Mouse (Mus musculus) fat pad, adult 2 months (tissue): Measurements from ENCODE around the gene Bola3.
A peak's percentile ranks its signal among the peaks of the same experiment; 100 is the strongest.
"Not testable (repeated sequence)": the region's sequence is repeated elsewhere in the genome, so short reads cannot be mapped to it uniquely, and the experiment has no call there.

Experiments
- DNase-seq: peaks from one replicate; pipeline ENCODE4 v3.0.0-alpha.2; 2011; ENCODE audit warnings: low read depth, low spot score; ENCODE audit errors: extremely low read depth

Bola3 gene

GRCm38 (mm10) chr6:83345285-83345684 is 3.7 kb upstream of the Bola3 start:
- DNase-seq: not testable (repeated sequence)

- DNase-seq: no peak
Observed at GRCm38 (mm10) chr6:83347916-83348315, 1.0 kb upstream of the Bola3 start.

GRCm38 (mm10) chr6:83349274-83349958 is 469 bp downstream of the Bola3 start:
- DNase-seq: no peak

- no peak for DNase-seq
Observed at GRCm38 (mm10) chr6:83350172-83350571, 1.2 kb downstream of the Bola3 start.

GRCm38 (mm10) chr6:83350851-83351405 is 2.0 kb downstream of the Bola3 start:
- DNase-seq: no peak

DNA sequence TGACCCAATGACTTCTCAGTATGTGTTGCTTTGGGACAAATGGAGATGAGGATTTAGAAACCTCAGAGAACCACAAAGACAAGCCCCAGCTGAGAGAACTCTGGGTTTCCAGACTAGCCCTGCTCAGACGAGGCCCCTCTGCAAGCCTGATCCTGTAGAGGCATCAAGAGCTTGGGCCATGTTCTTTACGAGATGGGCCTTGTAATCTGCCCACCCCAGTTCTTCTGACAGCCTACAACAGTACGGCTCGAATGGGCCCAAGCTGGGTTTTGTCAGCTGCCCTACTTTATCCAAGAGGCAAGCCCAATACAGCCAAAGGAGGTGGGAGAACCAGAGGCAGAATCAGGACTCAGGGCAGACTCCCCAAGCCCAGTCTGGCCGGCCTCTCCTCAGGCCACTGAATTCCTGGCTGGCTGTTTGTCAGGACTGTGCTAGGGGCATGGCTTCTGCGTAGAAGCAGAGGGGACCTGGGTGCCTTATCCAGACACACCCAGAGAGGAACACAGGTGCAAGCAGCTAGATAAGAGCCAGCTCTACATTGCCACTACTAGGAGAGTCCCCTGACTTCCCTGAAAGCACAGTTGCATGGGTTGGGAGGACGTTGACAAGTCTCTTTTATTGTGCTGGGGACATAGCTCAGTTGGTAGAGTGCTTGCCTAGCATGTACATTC is 2.7 kb downstream of the Bola3 start:
- no peak for DNase-seq

DNA sequence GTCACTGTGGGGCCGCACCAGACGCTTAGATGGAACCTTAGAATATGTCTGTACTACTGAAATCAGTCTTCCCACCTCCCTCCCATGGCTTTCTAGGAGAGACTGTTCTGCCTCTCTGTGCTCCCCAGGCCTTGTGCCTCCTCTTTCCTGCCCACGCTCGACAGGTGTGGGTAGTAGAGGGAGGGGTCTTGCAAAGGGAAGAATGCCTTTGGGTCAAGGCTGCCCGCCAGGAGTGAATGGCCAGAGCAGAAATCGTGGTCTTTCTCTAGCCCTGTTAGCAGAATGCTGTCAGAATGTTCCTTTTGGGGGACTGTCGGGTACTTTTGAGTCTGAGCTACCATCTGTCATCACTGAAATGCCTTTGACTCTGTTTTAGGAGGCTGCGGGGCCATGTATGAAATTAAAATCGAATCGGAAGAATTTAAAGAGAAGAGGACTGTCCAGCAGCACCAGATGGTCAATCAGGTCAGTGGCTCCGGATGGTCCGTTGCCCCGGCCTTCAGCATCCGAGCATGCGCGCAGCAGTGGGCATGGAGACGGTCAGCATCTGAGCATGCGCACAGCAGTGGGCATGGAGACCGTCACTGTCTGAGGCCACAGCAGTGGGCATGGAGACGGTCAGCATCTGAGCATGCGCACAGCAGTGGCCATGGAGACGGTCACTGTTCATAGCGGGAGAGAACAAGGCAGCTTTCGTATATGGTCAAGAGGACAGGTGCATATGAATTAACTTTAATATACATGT is 3.9 kb downstream of the Bola3 start:
- DNase-seq: no peak

DNA sequence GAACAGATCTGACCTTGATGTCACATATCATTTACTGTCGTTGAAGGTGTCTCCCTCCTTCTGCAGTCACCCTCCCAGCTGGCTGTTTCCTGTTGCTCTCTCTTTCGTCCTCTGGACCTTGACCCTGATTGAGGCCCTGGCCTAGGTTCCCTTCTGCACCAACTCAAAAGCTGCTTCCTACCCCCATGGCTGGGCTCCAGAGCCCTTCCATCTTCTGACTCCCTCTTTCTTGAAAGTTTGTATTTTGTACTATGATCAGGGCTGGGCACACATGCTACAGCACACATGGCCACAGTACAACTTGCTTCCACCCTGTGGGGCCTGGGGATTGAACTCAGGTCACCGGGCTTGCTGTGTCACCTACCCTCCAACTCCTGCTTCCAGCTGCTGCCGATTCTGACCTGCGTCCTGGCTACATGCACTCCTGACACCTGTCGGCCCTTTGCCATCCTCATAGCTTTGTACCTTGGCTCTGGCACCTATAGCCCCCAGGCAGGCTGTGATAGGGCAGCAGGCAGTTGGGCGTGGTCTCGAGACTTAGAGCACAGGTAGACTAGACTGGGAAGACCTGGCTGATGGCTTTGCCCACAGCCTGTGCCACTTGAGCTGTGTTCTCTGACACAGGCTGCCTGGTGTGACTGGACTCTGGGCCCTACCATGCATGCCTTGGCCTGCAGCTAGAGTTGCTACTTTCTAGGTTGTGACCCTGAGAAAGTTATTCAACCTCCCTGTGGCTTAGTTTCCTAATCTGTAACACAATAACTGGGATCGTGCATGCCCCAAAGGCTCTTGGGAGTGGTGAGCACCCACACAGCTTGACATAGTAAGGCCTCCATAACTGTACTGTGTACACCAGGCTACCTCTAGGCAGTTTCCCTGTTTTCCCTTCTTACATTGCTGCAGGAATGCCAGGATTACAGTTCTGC is 6.2 kb downstream of the Bola3 start:
- DNase-seq: peak; percentile 52

GRCm38 (mm10) chr6:83356569-83357138 is 7.7 kb downstream of the Bola3 start:
- DNase-seq: no peak

DNA sequence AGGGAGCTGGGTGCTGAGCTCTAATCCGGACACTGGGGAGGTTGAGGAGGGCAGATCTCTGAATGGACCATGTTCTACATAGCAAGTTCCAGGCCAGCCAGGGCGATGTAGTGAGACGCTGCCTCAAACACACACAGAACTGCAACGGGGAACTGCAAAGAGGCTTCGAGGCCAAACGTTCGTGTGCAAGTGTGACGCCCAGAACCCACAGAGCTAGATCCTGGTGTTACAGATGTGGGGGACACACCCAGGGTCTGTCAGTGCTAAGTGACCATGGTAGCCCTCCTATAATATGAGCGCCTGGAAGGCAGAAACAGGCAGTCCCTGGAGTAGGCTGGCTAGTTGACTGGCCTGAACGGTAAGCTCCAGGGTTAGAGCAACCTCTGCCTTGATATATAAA is 8.5 kb downstream of the Bola3 start:
- DNase-seq: no peak

DNA sequence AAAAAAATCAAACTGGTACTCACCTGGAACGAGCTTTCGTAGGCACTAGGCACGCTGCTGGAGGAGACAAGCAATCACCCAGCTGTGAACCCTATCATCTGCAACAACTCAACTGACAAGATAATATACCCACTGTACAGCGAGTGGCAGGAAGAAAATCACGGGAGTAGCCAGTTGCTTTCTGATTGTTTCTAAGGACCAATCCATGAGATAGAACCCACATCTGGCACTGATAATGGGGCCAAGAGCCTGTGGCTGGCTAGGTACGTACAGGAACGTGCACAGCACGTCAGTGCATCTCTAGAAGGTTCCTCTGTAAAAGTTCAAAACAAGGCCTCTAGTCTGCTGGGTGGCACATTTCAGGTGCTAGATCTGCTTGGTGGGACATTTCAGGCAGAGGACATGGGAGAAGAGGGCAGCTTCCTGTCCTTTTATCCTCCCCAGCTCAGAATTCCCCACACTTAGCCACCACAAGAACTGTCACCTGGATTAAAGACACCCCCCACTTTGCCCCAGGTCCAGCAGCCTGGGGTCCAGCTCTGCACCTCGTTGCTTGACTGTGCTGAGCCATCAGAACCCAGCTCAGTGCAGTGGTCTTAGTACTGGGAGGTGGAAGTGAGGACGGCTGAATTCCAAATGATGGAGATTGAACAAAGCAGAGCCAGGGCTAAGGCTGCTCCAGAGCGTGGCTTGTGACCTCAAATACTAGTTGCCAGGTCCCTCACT is 12.7 kb downstream of the Bola3 start:
- no peak for DNase-seq

DNA sequence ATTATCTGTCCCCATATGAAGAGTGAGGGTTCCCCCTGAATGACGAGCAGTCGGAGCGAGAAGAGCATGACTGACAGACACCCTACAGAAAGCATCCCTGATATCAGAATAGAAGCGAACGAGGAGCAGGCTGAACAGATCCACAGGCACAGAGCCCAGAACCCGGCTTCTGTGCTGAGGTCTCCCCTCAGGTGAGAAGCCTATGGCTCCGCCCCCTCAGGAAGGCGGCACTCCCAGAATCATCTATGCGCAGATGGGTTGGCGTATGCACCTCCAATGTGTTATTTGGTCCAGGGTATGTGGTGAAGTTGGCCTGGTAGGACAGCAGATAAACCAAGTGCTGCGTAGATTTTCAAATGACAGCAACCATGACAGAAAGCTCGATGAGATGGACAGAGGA is 14.1 kb downstream of the Bola3 start:
- DNase-seq: no peak

GRCm38 (mm10) chr6:83370316-83370965 is 21.5 kb downstream of the Bola3 start:
- DNase-seq: no peak

GRCm38 (mm10) chr6:83371350-83371749 is 22.4 kb downstream of the Bola3 start:
- no peak for DNase-seq

GRCm38 (mm10) chr6:83373704-83374300 is 24.9 kb downstream of the Bola3 start:
- no peak for DNase-seq

DNA sequence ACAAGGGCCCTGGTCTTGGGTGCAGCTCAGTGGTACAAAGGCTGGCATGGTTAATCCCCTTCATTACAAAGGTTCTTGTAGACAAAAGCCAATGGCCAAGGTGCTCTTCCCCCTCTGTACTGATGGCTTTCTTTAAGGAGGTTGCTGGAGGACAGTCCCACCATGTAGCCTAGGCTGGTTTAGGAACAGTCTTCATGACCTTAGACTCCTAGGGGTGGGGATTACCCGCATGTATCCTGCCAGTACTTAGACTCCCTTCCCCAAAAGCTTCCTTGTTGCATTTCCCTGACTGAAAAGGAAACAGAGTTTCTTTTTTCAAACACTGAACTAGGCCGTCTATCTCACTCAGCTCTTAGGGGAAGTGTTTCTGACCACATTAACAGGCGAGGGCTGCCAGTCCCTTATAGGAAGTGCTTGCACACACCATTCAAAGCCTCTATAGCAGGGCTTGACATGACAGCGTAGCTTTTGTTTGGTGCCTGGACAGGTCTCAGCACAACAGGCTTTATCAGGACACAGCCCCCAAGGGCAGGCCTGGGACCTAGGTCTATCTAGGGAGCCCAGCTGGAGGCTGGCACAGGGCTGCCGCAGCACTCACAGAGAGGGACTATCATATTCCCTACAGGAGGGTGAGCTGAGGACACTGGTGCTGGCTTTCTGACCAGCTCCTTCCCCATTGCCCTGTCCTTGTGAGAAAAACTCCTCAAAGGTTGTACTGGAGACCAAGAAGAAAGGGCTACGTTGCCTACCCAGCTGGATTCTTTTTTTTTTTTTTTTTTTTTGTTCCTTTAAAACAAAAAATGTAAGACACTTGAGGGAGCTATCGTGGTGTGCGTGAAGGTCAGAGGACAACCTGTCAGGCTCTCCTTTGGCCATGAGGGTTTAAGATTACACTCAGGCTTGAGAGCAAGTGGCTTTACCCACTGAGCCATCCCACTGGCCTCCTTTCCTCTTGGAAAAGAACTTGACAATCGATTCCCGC is 32.9 kb downstream of the Bola3 start:
- DNase-seq: no peak

DNA sequence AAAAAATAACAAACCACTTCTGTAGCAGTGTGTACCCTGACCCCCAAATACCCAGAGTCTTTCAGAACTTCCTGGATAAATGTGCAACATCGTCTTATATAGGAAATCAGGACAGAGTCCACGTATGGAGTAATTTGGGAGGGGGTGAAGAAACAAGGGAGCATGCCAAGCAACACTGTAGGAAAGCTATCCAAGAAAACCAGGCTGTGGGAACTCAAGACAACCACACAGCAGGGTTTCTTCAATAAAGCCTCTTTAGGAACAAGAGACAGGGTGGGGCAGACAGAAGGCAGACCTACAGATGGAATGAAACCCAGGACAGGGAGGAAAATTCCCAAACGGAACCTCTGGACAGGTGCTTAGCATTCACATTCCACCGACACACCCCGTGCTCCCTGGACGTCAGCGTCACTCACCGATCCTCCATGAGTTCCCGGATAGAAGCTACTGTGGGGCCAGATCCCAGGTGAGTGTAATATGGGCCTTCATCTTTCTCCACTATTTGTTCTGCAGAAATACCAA is 36.7 kb downstream of the Bola3 start:
- no peak for DNase-seq
